Mouse (Mus musculus) forebrain, postnatal 0 days (tissue): ENCODE measurements around the gene Gria2. TPM values are rescaled to one million over a fixed set of nuclear protein-coding genes. Genes with fewer than 3 reads are reported as not detected.
A peak's percentile ranks its signal among the peaks of the same experiment; 100 is the strongest.

Source experiments
- ATAC-seq: fragments of 200-750 bp; cut with Nextera tagmentation; 2 replicates; pipeline ENCODE4 v1.8.0; 2017; ENCODE audit warnings: mild to moderate bottlenecking, moderate library complexity
- DNase-seq: peaks from one replicate; pipeline ENCODE4 v3.0.0-alpha.2; 2015
- H3K27ac ChIP-seq: fragments of 300-500 bp; sonication (generic); 2 replicates; pipeline ENCODE4 v1.5.1; 2014; ENCODE audit warnings: low read depth, mild to moderate bottlenecking, antibody characterized with exemption, low read length, moderate library complexity, mixed read lengths
- H3K27me3 ChIP-seq: fragments of 300-500 bp; sonication (generic); 2 replicates; pipeline ENCODE4 v1.6.1; 2014; ENCODE audit warnings: mild to moderate bottlenecking, low read length, mixed read lengths; ENCODE audit not compliant: insufficient read depth
- H3K36me3 ChIP-seq: fragments of 300-500 bp; sonication (generic); 2 replicates; pipeline ENCODE4 v1.6.1; 2014; ENCODE audit warnings: mild to moderate bottlenecking, moderate library complexity; ENCODE audit not compliant: insufficient read depth
- H3K4me1 ChIP-seq: fragments of 300-500 bp; sonication (generic); 2 replicates; pipeline ENCODE4 v1.6.1; 2014; ENCODE audit warnings: antibody characterized with exemption; ENCODE audit not compliant: insufficient read depth
- H3K4me2 ChIP-seq: fragments of 300-500 bp; sonication (generic); 2 replicates; pipeline ENCODE4 v1.6.1; 2014; ENCODE audit warnings: low read depth, mild to moderate bottlenecking, moderate library complexity
- H3K4me3 ChIP-seq: fragments of 300-500 bp; sonication (generic); 2 replicates; pipeline ENCODE4 v1.5.1; 2014; ENCODE audit warnings: low read depth, low read length, mixed read lengths
- H3K9ac ChIP-seq: fragments of 300-500 bp; sonication (generic); 2 replicates; pipeline ENCODE4 v1.6.1; 2014; ENCODE audit warnings: mild to moderate bottlenecking
- H3K9me3 ChIP-seq: fragments of 300-500 bp; sonication (generic); 2 replicates; pipeline ENCODE4 v1.6.1; 2016; ENCODE audit warnings: low read length
- CTCF ChIP-seq: sonication (generic); IDR thresholded peaks from 2 replicates; pipeline ENCODE4 v1.5.1; 2016; ENCODE audit warnings: antibody characterized with exemption, control low read depth, low read depth
- WGBS: fragments of 180-500 bp; shearing (Covaris S2); extraction: QIAGEN DNeasy Blood & Tissue Kit; methylation state at CpG from one replicate; pipeline ENCODE4 v1.1.7; 2014; 5-methylcytosine and 5-hydroxymethylcytosine counted together
- polyA plus RNA-seq: library from polyadenylated mRNA; unstranded; fragments of >200 nt; fragmentation: Nextera tagmentation; extraction: Ambion mirVana; gene quantifications from 2 replicates; pipeline ENCODE4 v1.2.1, GENCODE M21; 2015
- total RNA-seq: library from RNA; depleted of rRNA; stranded (reverse); fragments of >200 nt; gene quantifications from 2 replicates; pipeline ENCODE4 v1.2.3, GENCODE M21; 2014

Gene Gria2
- total and polyA plus RNA-seq, 2 experiments from 2014 or later, result 159 to 308 TPM

DNA sequence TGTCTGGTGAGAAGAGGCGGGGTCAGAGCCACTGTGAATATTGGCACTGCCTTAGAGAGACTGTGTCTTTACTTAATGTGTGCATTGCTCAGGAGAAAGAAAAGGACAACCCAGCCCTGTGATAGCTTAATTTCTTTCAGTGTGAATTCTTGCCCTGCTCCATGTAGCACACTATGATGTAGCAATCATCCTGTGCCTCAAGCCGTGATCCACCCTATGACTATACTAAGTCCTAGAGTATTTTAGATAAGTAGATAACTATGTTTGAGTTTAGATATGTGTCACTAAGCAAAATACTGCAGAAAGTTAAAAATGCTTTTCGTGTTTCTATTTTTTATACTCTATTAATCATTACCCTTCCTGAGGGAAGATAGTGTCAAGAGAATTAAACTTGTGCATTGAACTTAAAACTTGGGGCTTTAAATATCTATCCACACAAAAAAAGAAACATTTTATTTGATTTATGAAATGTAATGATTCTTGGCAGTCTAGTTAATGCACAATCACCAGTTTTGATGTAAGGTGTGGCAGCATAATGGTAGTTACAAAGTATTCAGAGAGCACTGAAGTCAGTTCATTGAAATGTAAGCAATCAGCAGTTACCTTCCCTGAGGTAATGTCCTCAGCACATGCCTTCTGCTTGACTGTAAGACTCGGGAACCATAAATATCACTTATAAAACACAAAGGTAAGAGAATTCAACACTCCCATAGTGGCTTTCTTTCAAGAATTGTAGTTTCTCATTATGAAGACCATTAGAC, 22.1 kb downstream of the Gria2 start:
- no peak overlapping the region for H3K4me2 ChIP-seq
- no peak for ATAC-seq
- no peaks in the 10 kb centered on the region for H3K36me3 ChIP-seq
- H3K4me1 ChIP-seq, result no peaks in the 10 kb centered on the region
- WGBS, result 89% methylated on average over 4 of the region's 4 CpGs
- H3K9me3 ChIP-seq, result no peaks in the 10 kb centered on the region
- H3K27ac ChIP-seq, result no peak overlapping the region
- no peak overlapping the region for H3K4me3 ChIP-seq
- no peak for DNase-seq
- no peaks in the 10 kb centered on the region for H3K27me3 ChIP-seq
- no peak for TF ChIP-seq CTCF
- H3K9ac ChIP-seq, result no peak overlapping the region

DNA sequence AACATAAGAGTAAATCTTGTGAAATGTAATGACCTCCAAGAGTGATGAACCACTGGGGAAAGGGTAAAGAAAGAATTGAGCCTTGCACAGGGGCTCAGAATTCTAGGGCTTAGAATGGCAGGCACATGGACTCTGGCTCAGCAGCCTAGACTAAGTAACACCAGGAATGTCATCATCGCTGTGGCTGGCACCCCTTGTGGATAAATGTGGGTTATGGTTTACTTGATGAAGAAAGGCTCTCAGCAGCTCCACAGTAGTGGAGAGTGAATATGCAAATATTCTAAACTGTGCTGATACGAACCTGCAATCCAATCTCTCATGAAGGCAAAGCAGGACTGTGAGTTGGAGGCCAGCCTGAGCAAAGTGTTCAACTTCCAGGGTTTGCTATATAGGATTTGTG, 26.0 kb downstream of the Gria2 start:
- Histone ChIP-seq H3K27ac (no peak overlapping the region), H3K4me3 (no peak overlapping the region), H3K9ac (no peak overlapping the region), H3K4me2 (no peak overlapping the region), H3K4me1 (no peaks in the 10 kb centered on the region), H3K36me3 (no peaks in the 10 kb centered on the region), H3K9me3 (no peaks in the 10 kb centered on the region), H3K27me3 (no peaks in the 10 kb centered on the region)
- no peak for DNase-seq
- ATAC-seq, result peak; percentile 55
- 55% methylated on average over 2 of the region's 2 CpGs for WGBS
- TF ChIP-seq CTCF, result 0 out of 2 replicates have a peak, but pooled peaks have one; percentile 13

DNA sequence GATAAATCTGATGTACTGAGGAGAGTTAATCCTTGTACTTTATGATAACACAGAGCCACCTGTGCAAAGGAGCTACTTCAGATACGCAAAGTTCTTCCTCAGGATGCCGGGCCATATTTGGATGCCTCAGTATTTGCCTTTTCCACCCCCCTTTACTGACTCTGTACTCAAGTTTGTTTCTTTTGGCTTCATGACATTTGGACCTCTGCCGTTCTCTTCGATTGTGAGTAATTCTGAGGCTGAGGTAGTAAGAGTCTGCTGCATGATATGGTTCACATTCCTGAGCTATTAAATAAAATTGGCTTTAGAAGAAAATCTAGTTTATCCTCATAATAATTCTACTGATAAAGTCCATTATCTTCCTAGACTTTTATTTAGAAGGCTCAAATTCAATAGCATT, 26.7 kb downstream of the Gria2 start:
- H3K27me3 ChIP-seq, result no peaks in the 10 kb centered on the region

GRCm38 (mm10) chr3:80774005-80774764, 28.4 kb downstream of the Gria2 start:
- ATAC-seq, result peak; percentile 85
- WGBS, result 46% methylated on average over 4 of the region's 4 CpGs
- Histone ChIP-seq H3K4me1 (no peaks in the 10 kb centered on the region), H3K4me2 (no peak overlapping the region), H3K4me3 (no peak overlapping the region), H3K9ac (no peak overlapping the region), H3K9me3 (no peaks in the 10 kb centered on the region), H3K27ac (no peak overlapping the region), H3K36me3 (no peaks in the 10 kb centered on the region), H3K27me3 (no peaks in the 10 kb centered on the region)
- TF ChIP-seq CTCF, result no peak
- peak; percentile 33 for DNase-seq

More for the DNA sequence above, 26.7 kb downstream of the Gria2 start:
- Histone ChIP-seq H3K4me3 (no peak overlapping the region), H3K9ac (no peak overlapping the region), H3K4me1 (no peaks in the 10 kb centered on the region), H3K27ac (no peak overlapping the region), H3K9me3 (no peaks in the 10 kb centered on the region), H3K36me3 (no peaks in the 10 kb centered on the region), H3K4me2 (no peak overlapping the region)
- ATAC-seq (no peak), DNase-seq (no peak)
- no peak for TF ChIP-seq CTCF
- WGBS, result 87% methylated on average over 4 of the region's 4 CpGs

DNA sequence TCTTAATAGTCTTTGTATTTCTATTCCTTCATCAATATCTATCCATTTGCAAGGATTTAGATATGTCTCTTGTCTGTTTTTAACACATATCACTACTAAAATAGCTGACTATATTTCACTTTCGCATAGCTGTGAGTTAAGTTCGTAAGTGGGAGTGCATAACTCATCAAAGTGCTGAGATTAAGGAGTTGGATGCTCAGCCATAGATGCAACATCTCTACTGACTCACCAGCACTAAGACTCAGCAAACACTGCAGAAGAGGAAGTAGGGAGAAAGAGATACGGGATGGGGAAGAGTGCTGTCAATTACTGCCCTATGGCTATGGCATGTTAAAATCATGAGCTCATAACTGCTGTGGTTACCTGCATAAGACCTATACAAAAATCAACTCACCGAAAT, 29.4 kb downstream of the Gria2 start:
- Histone ChIP-seq H3K4me2 (no peak overlapping the region), H3K4me1 (no peaks in the 10 kb centered on the region), H3K9me3 (no peaks in the 10 kb centered on the region), H3K36me3 (no peaks in the 10 kb centered on the region), H3K27me3 (no peaks in the 10 kb centered on the region), H3K27ac (no peak overlapping the region), H3K4me3 (no peak overlapping the region), H3K9ac (no peak overlapping the region)
- TF ChIP-seq CTCF, result no peak
- ATAC-seq (no peak), DNase-seq (no peak)
- 85% methylated on average over 4 of the region's 4 CpGs for WGBS

- WGBS, result 61% methylated on average over 5 of the region's 5 CpGs
- no peaks in the 10 kb centered on the region for H3K9me3 ChIP-seq
- H3K4me1 ChIP-seq, result no peaks in the 10 kb centered on the region
- H3K4me2 ChIP-seq, result no peak overlapping the region
- H3K27me3 ChIP-seq, result no peaks in the 10 kb centered on the region
- DNase-seq (no peak), ATAC-seq (no peak)
- H3K4me3 ChIP-seq, result no peak overlapping the region
- H3K27ac ChIP-seq, result no peak overlapping the region
- no peak for TF ChIP-seq CTCF
- H3K9ac ChIP-seq, result no peak overlapping the region
- no peaks in the 10 kb centered on the region for H3K36me3 ChIP-seq
These were observed 33.0 kb downstream of the Gria2 start for GRCm38 (mm10) chr3:80769506-80770235.
